ENCODE assay signal across 21 mouse cellular contexts in the genomic region with DNA sequence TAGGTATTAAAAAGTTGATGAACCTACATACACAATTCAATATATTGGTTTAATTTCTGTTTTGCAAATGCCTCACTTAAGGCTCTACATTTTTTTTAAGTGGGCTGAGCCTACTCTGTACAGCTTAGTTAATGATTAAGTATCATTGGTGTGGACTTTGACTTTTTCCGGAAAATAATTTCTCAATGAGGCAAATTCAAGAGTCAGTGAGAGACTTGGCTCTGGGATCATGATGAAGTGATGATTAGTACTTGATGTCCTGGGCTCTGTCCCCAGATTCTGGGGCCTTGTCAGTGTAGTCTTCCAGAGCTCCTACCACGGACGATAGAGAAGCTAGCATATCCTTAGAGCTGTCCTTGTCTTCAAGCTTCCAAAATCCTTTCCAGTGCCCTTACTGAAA. TPM values are rescaled to one million over a fixed set of nuclear protein-coding genes. Genes with fewer than 3 reads are reported as not detected.
DNase-seq lines count a peak whose midpoint lies in the region; ATAC-seq and TF ChIP-seq lines count a peak whose summit lies in the region.
"Had no signal": no experiment of that assay in that cellular context is flagged by ENCODE, and none has a peak within 500 bp of the region (broad histone marks: within the 10 kb centered on the region; RNA-seq: fewer than 3 reads in every experiment).

No protein-coding gene starts in this region.

- no peaks in the 10 kb centered on the region for H3K27me3 ChIP-seq in intestine, postnatal 0 days (replicated peaks; ENCODE audit: control insufficient read depth, insufficient read depth, low read length)
- H3K27me3 ChIP-seq in intestine, embryonic 15.5 days (replicated peaks): no peaks in the 10 kb centered on the region
- H3K27me3 ChIP-seq in kidney, embryonic 14.5 days (ENCODE audit: control insufficient read depth, insufficient read depth, low read length): no peaks in the 10 kb centered on the region
- no peaks in the 10 kb centered on the region for H3K27me3 ChIP-seq in lung, embryonic 16.5 days (ENCODE audit: control insufficient read depth, insufficient read depth, low read depth, low read length)
- H3K27me3 ChIP-seq: CH12.LX; embryonic facial prominence, embryonic 13.5 days; forebrain, embryonic 12.5 days; heart, embryonic 12.5 days; hindbrain, embryonic 13.5 days; Patski had no signal

- H3K9ac ChIP-seq in intestine, postnatal 0 days (ENCODE audit: low read depth, low read length): no peak overlapping the region
- H3K9ac ChIP-seq in intestine, embryonic 15.5 days: no peak overlapping the region
- no peak overlapping the region for H3K9ac ChIP-seq in kidney, embryonic 14.5 days (ENCODE audit: low read depth, low read length)
- H3K9ac ChIP-seq in lung, embryonic 16.5 days (ENCODE audit: low read length): no peak overlapping the region
- H3K9ac ChIP-seq: embryonic facial prominence, embryonic 13.5 days; forebrain, embryonic 12.5 days; heart, embryonic 12.5 days; hindbrain, embryonic 13.5 days had no signal

- H3K27ac ChIP-seq in intestine, postnatal 0 days (ENCODE audit: low read depth, low read length): no peak overlapping the region
- no peak overlapping the region for H3K27ac ChIP-seq in intestine, embryonic 15.5 days
- H3K27ac ChIP-seq in kidney, embryonic 14.5 days (ENCODE audit: low read depth, low read length): no peak overlapping the region
- H3K27ac ChIP-seq in lung, embryonic 16.5 days (ENCODE audit: low read length): no peak overlapping the region
- H3K27ac ChIP-seq: embryonic facial prominence, embryonic 13.5 days; forebrain, embryonic 12.5 days; heart, adult 2 months; hindbrain, embryonic 13.5 days had no signal

- no peaks in the 10 kb centered on the region for H3K4me1 ChIP-seq in intestine, postnatal 0 days (replicated peaks; ENCODE audit: control insufficient read depth, insufficient read depth, low read length)
- H3K4me1 ChIP-seq in intestine, embryonic 15.5 days (replicated peaks): no peaks in the 10 kb centered on the region
- no peaks in the 10 kb centered on the region for H3K4me1 ChIP-seq in kidney, embryonic 14.5 days (ENCODE audit: control insufficient read depth, insufficient read depth, low read length)
- no peaks in the 10 kb centered on the region for H3K4me1 ChIP-seq in lung, embryonic 16.5 days (replicated peaks; ENCODE audit: control insufficient read depth, insufficient read depth, low read length)
- H3K4me1 ChIP-seq: embryonic facial prominence, embryonic 13.5 days; heart, embryonic 12.5 days; hindbrain, embryonic 13.5 days had no signal

- no peak for TF ChIP-seq CTCF in intestine, postnatal 0 days (IDR thresholded peaks at IDR 0.05; ENCODE audit: low read depth)

- ATAC-seq in intestine, postnatal 0 days: peak; percentile 68
- no peak for ATAC-seq in intestine, embryonic 15.5 days
- no peak for ATAC-seq in kidney, embryonic 14.5 days (ENCODE audit: low FRiP score, low TSS enrichment)
- ATAC-seq in lung, embryonic 16.5 days (ENCODE audit: low read depth): peak; percentile 68
- ATAC-seq: activated CD4-positive, CD25-positive, alpha-beta regulatory T cell, adult 4 months; forebrain, embryonic 16.5 days; Patski had no signal

- peak; percentile 4 to 49 for DNase-seq in kidney, postnatal 25 days
- no peak for DNase-seq in lung, postnatal 25 days (ENCODE audit: low spot score)
- DNase-seq in lung, postnatal 36 days: peak; percentile 21
- DNase-seq: adrenal gland, postnatal 25 days; cerebellum, adult 18-20 months; cerebellum, adult 9-11 months; cerebellum, postnatal 36 days; gastrocnemius, postnatal 14 days; heart, adult 2 months had no signal

- no peak overlapping the region for H3K4me2 ChIP-seq in intestine, postnatal 0 days (replicated peaks; ENCODE audit: low read depth)
- H3K4me2 ChIP-seq in intestine, embryonic 15.5 days (replicated peaks): no peak overlapping the region
- H3K4me2 ChIP-seq in kidney, embryonic 14.5 days (replicated peaks; ENCODE audit: low read depth, low read length): no peak overlapping the region
- H3K4me2 ChIP-seq in lung, embryonic 16.5 days (ENCODE audit: low read depth, low read length): no peak overlapping the region
- H3K4me2 ChIP-seq: embryonic facial prominence, embryonic 13.5 days; forebrain, embryonic 12.5 days; heart, embryonic 12.5 days; hindbrain, embryonic 13.5 days had no signal

- WGBS in intestine, postnatal 0 days: 78% methylated on average over 3 of the region's 3 CpGs
- 86% methylated on average over 3 of the region's 3 CpGs for WGBS in intestine, embryonic 15.5 days
- WGBS in kidney, embryonic 14.5 days: 91% methylated on average over 3 of the region's 3 CpGs
- WGBS in lung, embryonic 16.5 days: 58% methylated on average over 3 of the region's 3 CpGs

- H3K4me3 ChIP-seq in intestine, postnatal 0 days (ENCODE audit: low read depth, low read length): no peak overlapping the region
- no peak overlapping the region for H3K4me3 ChIP-seq in intestine, embryonic 15.5 days (replicated peaks)
- no peak overlapping the region for H3K4me3 ChIP-seq in kidney, embryonic 14.5 days (ENCODE audit: low read length)
- H3K4me3 ChIP-seq in lung, embryonic 16.5 days (ENCODE audit: low read length): no peak overlapping the region
- H3K4me3 ChIP-seq: embryonic facial prominence, embryonic 13.5 days; forebrain, embryonic 12.5 days; heart, adult 2 months; heart, embryonic 12.5 days; hindbrain, embryonic 13.5 days had no signal

- no peaks in the 10 kb centered on the region for H3K36me3 ChIP-seq in intestine, postnatal 0 days (ENCODE audit: control insufficient read depth, insufficient read depth)
- H3K36me3 ChIP-seq in intestine, embryonic 15.5 days: no peaks in the 10 kb centered on the region
- H3K36me3 ChIP-seq in kidney, embryonic 14.5 days (ENCODE audit: control insufficient read depth, insufficient read depth, low read length): no peaks in the 10 kb centered on the region
- H3K36me3 ChIP-seq in lung, embryonic 16.5 days (ENCODE audit: control insufficient read depth, insufficient read depth, low read length): no peaks in the 10 kb centered on the region
- H3K36me3 ChIP-seq: embryonic facial prominence, embryonic 13.5 days; forebrain, embryonic 12.5 days; heart, embryonic 12.5 days; hindbrain, embryonic 13.5 days had no signal

- H3K9me3 ChIP-seq in intestine, postnatal 0 days (ENCODE audit: control insufficient read depth): no peaks in the 10 kb centered on the region
- H3K9me3 ChIP-seq in intestine, embryonic 15.5 days: no peaks in the 10 kb centered on the region
- H3K9me3 ChIP-seq in kidney, embryonic 14.5 days (ENCODE audit: control insufficient read depth, low read length): no peaks in the 10 kb centered on the region
- H3K9me3 ChIP-seq in lung, embryonic 16.5 days (ENCODE audit: control insufficient read depth, low read length): no peaks in the 10 kb centered on the region
- H3K9me3 ChIP-seq: embryonic facial prominence, embryonic 13.5 days; forebrain, embryonic 12.5 days; heart, embryonic 12.5 days; hindbrain, embryonic 13.5 days had no signal

RNA-seq across cellular contexts. Expression of gene Ptprc, which starts 34.2 kb away (rescaled TPM):
- 3.3 and 3.6 TPM in 2 replicates for polyA plus RNA-seq in intestine, postnatal 0 days (2015; fragmentation: Nextera tagmentation; extraction: Ambion mirVana)
- polyA plus RNA-seq in intestine, embryonic 15.5 days (2015; fragmentation: Nextera tagmentation; extraction: Ambion mirVana): 5.5 and 6.3 TPM in 2 replicates
- polyA plus RNA-seq in kidney, embryonic 14.5 days (2014; fragmentation: Nextera tagmentation; extraction: Ambion mirVana): 2.7 and 5.0 TPM in 2 replicates
- 4.4 and 6.5 TPM in 2 replicates for polyA plus RNA-seq in lung, embryonic 16.5 days (2015; fragmentation: Nextera tagmentation; extraction: Ambion mirVana)

Comparison
In these comparisons a context has a peak if more than half of its experiments do, and no peak if none do; other contexts are left out.
1. ATAC-seq: peak in intestine, postnatal 0 days (single experiment) and lung, embryonic 16.5 days (single experiment); none in intestine, embryonic 15.5 days (single experiment) and kidney, embryonic 14.5 days (single experiment).